Mouse (Mus musculus) lung, postnatal 0 days (tissue): ENCODE data around the gene Vmn1r20. TPM values are rescaled to one million over a fixed set of nuclear protein-coding genes. Genes with fewer than 3 reads are reported as not detected.
"Not testable (repeated sequence)": the region's sequence is repeated elsewhere in the genome, so short reads cannot be mapped to it uniquely, and the experiment has no call there.

Source experiments
- ATAC-seq: fragments of 200-750 bp; cut with Nextera tagmentation; 2 replicates; pipeline ENCODE4 v1.8.0; 2017; ENCODE audit warnings: moderate library complexity
- DNase-seq: peaks from one replicate; pipeline ENCODE4 v3.0.0-alpha.2; 2016; ENCODE audit warnings: low spot score
- H3K27ac ChIP-seq: fragments of 300-500 bp; sonication (generic); 2 replicates; pipeline ENCODE4 v1.5.1; 2014; ENCODE audit warnings: antibody characterized with exemption, mild to moderate bottlenecking, low read length, mixed read lengths
- H3K27me3 ChIP-seq: fragments of 300-500 bp; sonication (generic); replicated peaks from 2 replicates; pipeline ENCODE4 v1.6.1; 2014; ENCODE audit warnings: low read length, mixed read lengths; ENCODE audit not compliant: insufficient read depth
- H3K36me3 ChIP-seq: fragments of 300-500 bp; sonication (generic); 2 replicates; pipeline ENCODE4 v1.6.1; 2014; ENCODE audit warnings: low read length, mixed read lengths; ENCODE audit not compliant: insufficient read depth
- H3K4me1 ChIP-seq: fragments of 300-500 bp; sonication (generic); 2 replicates; pipeline ENCODE4 v1.6.1; 2014; ENCODE audit warnings: antibody characterized with exemption, low read depth, low read length, mixed read lengths; ENCODE audit not compliant: insufficient read depth
- H3K4me2 ChIP-seq: fragments of 300-500 bp; sonication (generic); replicated peaks from 2 replicates; pipeline ENCODE4 v1.6.1; 2014; ENCODE audit warnings: low read depth, mild to moderate bottlenecking, low read length, moderate library complexity, mixed read lengths
- H3K4me3 ChIP-seq: fragments of 300-500 bp; sonication (generic); 2 replicates; pipeline ENCODE4 v1.5.1; 2014; ENCODE audit warnings: low read depth, low read length
- H3K9ac ChIP-seq: fragments of 300-500 bp; sonication (generic); replicated peaks from 2 replicates; pipeline ENCODE4 v1.6.1; 2014; ENCODE audit warnings: low read depth, mild to moderate bottlenecking
- H3K9me3 ChIP-seq: fragments of 300-500 bp; sonication (generic); 2 replicates; pipeline ENCODE4 v1.6.1; 2016; ENCODE audit warnings: low read length, mixed read lengths
- CTCF ChIP-seq: IDR thresholded peaks from 2 replicates; pipeline ENCODE4 v1.5.1; 2016; ENCODE audit warnings: antibody characterized with exemption, mild to moderate bottlenecking
- EP300 ChIP-seq: IDR thresholded peaks from 2 replicates; pipeline ENCODE4 v1.6.1; 2016; ENCODE audit warnings: antibody characterized with exemption, mild to moderate bottlenecking, control low read depth
- WGBS: fragments of 180-500 bp; shearing (Covaris S2); extraction: QIAGEN DNeasy Blood & Tissue Kit; methylation state at CpG from one replicate; pipeline ENCODE4 v1.1.7; 2014; 5-methylcytosine and 5-hydroxymethylcytosine counted together
- polyA plus RNA-seq: library from polyadenylated mRNA; unstranded; fragments of >200 nt; fragmentation: Nextera tagmentation; extraction: Ambion mirVana; gene quantifications from 2 replicates; pipeline ENCODE4 v1.2.1, GENCODE M21; 2015

The Vmn1r20 gene
- polyA plus RNA-seq = not detected in 2 replicates

DNA sequence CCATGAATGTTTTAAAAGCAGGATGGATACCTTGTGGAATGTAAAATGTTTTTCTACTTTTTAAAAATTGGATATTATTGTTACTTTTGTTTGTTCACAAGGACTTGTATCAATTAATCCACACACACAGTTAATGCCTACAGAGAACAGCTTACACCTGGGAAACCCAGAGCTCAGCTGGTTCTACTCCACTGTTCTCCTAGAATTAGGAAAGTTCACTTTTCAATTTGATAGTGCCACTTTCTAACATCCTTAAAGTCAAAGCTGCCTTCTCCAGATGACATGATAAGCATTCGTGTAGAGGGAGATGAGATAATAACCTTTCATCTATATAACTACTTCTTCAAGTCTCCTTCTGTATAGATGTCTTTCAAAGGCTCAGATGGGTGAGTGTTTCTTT, at the start of gene Vmn1r20:
Gene Vmn1r20, plus strand, starts transcription at position 301 of the 400 bp plus-strand sequence.
- ATAC-seq = no peak
- Histone ChIP-seq H3K9ac (no peak within 1 kb of the TSS), H3K27me3 (no peaks in the 10 kb centered on the region), H3K4me1 (no peaks in the 10 kb centered on the region), H3K36me3 (no peaks in the 10 kb centered on the region), H3K27ac (no peak within 1 kb of the TSS), H3K4me2 (no peak within 1 kb of the TSS), H3K4me3 (no peak within 1 kb of the TSS), H3K9me3 (no peaks in the 10 kb centered on the region)
- TF ChIP-seq CTCF = no peak
- no peak for TF ChIP-seq EP300
- DNase-seq = no peak
- 47% methylated on average over 1 of the region's 1 CpGs for WGBS

DNA sequence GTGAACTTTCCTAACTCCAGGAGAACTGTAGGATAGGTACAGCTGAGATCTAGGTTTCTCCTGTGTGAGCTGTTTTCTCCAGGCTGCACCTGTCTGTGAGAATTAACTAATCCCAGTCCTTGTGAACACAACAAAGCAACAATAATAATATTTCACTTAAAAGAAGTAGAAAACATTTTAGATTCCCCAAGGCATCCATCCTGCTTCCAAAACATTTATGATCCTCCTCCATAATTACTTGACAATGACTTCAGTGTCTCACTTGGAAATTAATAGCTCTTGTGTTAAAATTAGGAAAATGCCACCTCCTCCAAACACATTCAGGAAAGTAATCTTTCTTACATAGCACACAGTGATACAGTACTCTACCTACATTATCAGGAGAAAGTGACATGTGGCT, 33.0 kb upstream of the Vmn1r20 start, which contains the start of gene Vmn1r18:
Gene Vmn1r18, minus strand, starts transcription at position 101 of the 400 bp plus-strand sequence.
- DNase-seq (no peak), ATAC-seq (no peak)
- H3K36me3 ChIP-seq = no peaks in the 10 kb centered on the region
- TF ChIP-seq EP300 (no peak), CTCF (no peak)
- H3K9me3 ChIP-seq = no peaks in the 10 kb centered on the region
- no peak within 1 kb of the TSS for H3K9ac ChIP-seq
- no peaks in the 10 kb centered on the region for H3K27me3 ChIP-seq
- H3K4me3 ChIP-seq = no peak within 1 kb of the TSS
- no peaks in the 10 kb centered on the region for H3K4me1 ChIP-seq
- no peak within 1 kb of the TSS for H3K4me2 ChIP-seq
- H3K27ac ChIP-seq = no peak within 1 kb of the TSS

- WGBS = 54% methylated on average over 3 of the region's 3 CpGs
- not testable (repeated sequence) for H3K36me3 ChIP-seq, H3K9me3 ChIP-seq, H3K27ac ChIP-seq, H3K4me3 ChIP-seq, H3K4me2 ChIP-seq, ATAC-seq, H3K4me1 ChIP-seq, H3K27me3 ChIP-seq, H3K9ac ChIP-seq, DNase-seq
These were observed 25.2 kb upstream of the Vmn1r20 start, which contains the start of gene Vmn1r19 for GRCm38 (mm10) chr6:57403480-57403879. Gene Vmn1r19, plus strand, starts transcription at chr6:57403780.

- peak; percentile 39 for DNase-seq
- Histone ChIP-seq H3K27ac (no peak overlapping the region), H3K4me1 (no peaks in the 10 kb centered on the region), H3K9ac (no peak overlapping the region), H3K4me3 (no peak overlapping the region), H3K27me3 (no peaks in the 10 kb centered on the region), H3K36me3 (no peaks in the 10 kb centered on the region), H3K9me3 (no peaks in the 10 kb centered on the region), H3K4me2 (no peak overlapping the region)
- TF ChIP-seq CTCF = peak; percentile 49
- TF ChIP-seq EP300 = no peak
- WGBS = 77% methylated on average over 1 of the region's 1 CpGs
- no peak for ATAC-seq
These were observed 2.5 kb downstream of the Vmn1r20 start for GRCm38 (mm10) chr6:57431196-57431595.

- not testable (repeated sequence) for H3K4me2 ChIP-seq, H3K4me3 ChIP-seq, DNase-seq, ATAC-seq, H3K27me3 ChIP-seq, H3K27ac ChIP-seq, H3K36me3 ChIP-seq, H3K9ac ChIP-seq, H3K9me3 ChIP-seq, H3K4me1 ChIP-seq
- WGBS = 24% methylated on average over 3 of the region's 3 CpGs
These were observed 39.4 kb downstream of the Vmn1r20 start for GRCm38 (mm10) chr6:57468161-57468560.

Other genes with a start within 250 kb of the Vmn1r20 start
- gene Vmn1r13, start 225.6 kb upstream of the Vmn1r20 start, polyA plus RNA-seq = not detected in 2 replicates
- gene Vmn1r14, start 197.2 kb upstream of the Vmn1r20 start, polyA plus RNA-seq = not detected in 2 replicates
- not detected in 2 replicates for gene Vmn1r15, start 171.0 kb upstream of the Vmn1r20 start, polyA plus RNA-seq
- gene Vmn1r16, start 99.4 kb upstream of the Vmn1r20 start, polyA plus RNA-seq = not detected in 2 replicates
- not detected in 2 replicates for gene Vmn1r17, start 65.2 kb upstream of the Vmn1r20 start, polyA plus RNA-seq
- not detected in 2 replicates for gene Vmn1r18, start 33.1 kb upstream of the Vmn1r20 start, polyA plus RNA-seq
- gene Vmn1r19, start 25.1 kb upstream of the Vmn1r20 start, polyA plus RNA-seq = not detected in 2 replicates
- 5.5 and 6.6 TPM in 2 replicates for gene Ppm1k, start 106.5 kb downstream of the Vmn1r20 start, polyA plus RNA-seq
- gene Herc6, start 152.1 kb downstream of the Vmn1r20 start, polyA plus RNA-seq = 3.5 and 4.1 TPM in 2 replicates